Mouse (Mus musculus): ENCODE data around the gene Gm17374. TPM values are rescaled to one million over a fixed set of nuclear protein-coding genes. Genes with fewer than 3 reads are reported as not detected.

The Gm17374 gene
- polyA plus RNA-seq (2012): not detected in 2 replicates

GRCm38 (mm10) chr2:140151743-140152142 lies at the start of gene Gm17374:
Gene Gm17374 (plus strand): TSS chr2:140152043.

GRCm38 (mm10) chr2:140170127-140170802 lies 18.4 kb downstream of the Gm17374 start, which contains the start of the genes Esf1 and Ndufaf5:
Gene Esf1 (minus strand): TSS chr2:140170564.
Gene Ndufaf5 (plus strand): TSS chr2:140170649.

Other genes with a start within 250 kb of the Gm17374 start
- gene Tasp1, start 85.2 kb upstream of the Gm17374 start, polyA plus RNA-seq (2012): 1.0 and 1.4 TPM in 2 replicates
- 1.7 and 3.1 TPM in 2 replicates for gene Esf1, start 18.5 kb downstream of the Gm17374 start, polyA plus RNA-seq (2012)
- 20.7 and 22.1 TPM in 2 replicates for gene Ndufaf5, start 18.6 kb downstream of the Gm17374 start, polyA plus RNA-seq (2012)
- not detected in 2 replicates for gene Sel1l2, start 237.7 kb downstream of the Gm17374 start, polyA plus RNA-seq (2012)
- gene Macrod2, start 243.3 kb downstream of the Gm17374 start, polyA plus RNA-seq (2012): 19.8 and 19.9 TPM in 2 replicates